Mouse (Mus musculus) right cerebral cortex, postnatal 4 days (tissue): ENCODE measurements around the gene Gdf10.

Source experiments
- DNase-seq: peaks from one replicate; pipeline ENCODE4 v3.0.0-alpha.2; 2022

Gdf10 gene

DNA sequence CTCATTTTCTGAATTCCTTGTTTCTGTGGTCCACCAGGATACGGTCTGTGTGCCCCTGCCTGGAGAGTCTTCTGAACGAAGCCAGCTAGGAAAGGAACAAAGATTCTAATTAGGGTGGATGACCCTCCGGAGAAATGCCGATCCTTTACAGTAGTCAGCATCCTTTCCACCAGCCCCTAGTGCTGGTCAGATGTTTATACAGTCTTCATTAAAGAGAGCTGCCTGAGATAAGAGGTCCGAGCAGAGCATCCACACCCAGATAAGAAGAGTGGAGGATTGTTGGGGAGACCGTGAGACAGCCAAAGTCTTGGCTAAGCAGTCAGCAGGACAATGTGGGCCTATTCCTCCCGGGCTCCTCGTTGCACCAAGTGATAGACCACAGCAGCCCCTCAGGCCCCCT, 17.4 kb downstream of the Gdf10 start, which contains the start of gene Gdf2:
Gene Gdf2 (plus strand): TSS at position 301 of the 400 bp plus-strand sequence.
- DNase-seq, result no peak

DNA sequence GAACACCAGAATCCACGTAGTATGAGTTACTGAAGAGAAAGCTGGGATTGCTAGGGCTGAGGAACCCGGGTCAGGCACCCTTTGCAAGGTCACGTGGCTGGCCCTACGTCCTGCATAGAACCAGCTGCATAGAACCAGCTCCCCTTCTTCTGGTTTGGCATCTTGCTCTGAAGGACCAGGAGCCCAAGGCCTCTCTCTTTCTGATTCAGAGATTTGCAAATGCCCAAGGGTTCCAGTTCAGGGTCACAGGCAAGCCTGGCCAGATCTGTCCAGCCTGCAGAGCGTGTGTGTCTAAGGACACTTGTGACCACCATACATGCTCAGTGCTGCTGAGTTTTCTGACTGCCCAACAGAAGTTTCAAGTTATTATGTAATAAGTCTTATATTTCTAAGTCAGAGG, 18.8 kb downstream of the Gdf10 start:
- DNase-seq, result no peak

DNA sequence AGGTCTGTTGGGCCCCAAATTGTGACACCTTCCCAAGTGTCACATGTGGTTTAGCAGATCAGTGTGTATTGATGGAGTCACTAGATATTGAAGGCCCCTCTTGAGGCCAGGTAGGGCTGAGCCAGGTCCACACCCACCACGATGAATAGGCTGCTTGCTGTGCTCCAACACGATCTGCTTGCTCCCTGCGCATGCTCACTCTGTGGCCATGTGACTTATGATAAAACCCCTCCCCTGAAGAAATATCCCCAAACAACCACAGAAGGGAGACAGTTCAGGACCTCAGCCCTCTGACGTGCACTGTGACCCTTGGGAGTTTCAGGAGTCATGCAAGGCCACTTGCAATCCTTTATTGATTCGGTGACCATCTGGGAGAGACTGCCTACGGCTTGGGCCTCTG, 22.7 kb downstream of the Gdf10 start:
- no peak for DNase-seq

DNA sequence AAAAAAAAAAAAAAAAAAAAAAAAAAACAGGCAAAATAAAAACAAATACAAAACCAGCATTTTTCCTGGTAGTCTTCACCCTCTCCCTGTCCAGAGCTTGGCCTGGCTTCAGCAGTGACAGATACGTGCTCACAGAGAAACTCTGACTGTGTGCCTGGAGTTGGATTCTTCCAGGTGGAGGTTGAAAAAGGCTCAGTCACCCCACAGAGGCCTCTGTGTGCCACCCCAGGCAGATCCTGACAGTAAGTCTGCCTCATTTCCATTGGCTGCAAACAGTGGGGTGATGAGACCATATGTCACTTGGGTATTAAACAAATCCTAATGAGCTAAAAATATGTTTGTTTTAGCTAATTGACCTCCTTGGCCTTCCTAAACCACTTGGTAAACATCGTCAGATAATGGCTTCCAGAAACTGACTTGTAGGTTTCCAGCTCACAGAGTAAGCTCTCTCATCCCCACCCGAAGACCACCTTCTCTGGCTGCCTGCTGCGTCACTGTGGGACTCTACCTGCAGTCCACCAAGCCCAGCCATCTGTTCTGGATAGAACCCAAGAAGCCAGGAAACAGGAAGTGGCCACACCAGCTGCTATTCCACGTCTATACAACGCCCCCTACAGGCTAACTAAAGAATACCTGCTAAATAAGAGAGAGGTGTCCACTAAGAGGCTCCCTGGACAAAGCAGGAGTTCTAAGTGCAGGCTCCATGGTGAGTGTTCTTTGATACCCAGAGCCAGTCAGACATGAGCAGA, 29.0 kb downstream of the Gdf10 start:
- no peak for DNase-seq

DNA sequence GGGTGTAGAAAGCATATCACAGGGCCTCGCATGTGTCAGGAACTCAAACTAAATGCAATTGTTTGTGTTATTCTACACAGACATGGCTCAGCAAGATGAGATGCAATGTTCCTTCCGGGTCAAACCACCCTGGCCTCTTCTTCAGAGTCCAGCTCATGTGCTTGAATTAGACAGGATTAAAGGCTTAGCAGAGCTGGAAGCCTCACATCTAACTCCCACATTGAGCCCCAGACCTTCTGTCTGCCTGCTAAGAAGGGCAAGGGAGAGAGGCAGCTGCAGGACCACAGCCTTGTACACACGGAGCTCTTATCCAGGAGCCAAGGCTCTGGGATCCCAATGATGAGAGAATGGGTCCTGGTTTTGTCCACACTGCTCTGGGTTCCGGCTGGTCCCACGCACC, 30.4 kb downstream of the Gdf10 start, which contains the start of gene Rbp3:
Gene Rbp3 (plus strand): TSS at position 243 of the 400 bp plus-strand sequence.
- no peak for DNase-seq

DNA sequence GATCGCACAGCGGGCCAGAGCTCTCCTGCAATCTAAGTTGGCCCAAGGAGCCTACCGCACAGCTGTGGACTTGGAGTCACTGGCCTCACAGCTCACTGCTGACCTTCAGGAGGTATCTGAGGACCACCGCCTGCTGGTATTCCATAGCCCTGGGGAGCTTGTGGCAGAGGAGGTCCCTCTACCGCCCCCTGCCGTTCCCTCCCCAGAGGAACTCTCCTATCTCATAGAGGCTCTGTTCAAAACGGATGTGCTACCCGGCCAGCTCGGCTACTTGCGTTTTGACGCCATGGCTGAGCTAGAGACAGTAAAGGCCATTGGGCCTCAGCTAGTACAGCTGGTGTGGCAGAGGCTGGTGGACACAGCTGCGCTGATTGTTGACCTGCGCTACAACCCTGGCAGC, 32.7 kb downstream of the Gdf10 start:
- DNase-seq, result no peak

DNA sequence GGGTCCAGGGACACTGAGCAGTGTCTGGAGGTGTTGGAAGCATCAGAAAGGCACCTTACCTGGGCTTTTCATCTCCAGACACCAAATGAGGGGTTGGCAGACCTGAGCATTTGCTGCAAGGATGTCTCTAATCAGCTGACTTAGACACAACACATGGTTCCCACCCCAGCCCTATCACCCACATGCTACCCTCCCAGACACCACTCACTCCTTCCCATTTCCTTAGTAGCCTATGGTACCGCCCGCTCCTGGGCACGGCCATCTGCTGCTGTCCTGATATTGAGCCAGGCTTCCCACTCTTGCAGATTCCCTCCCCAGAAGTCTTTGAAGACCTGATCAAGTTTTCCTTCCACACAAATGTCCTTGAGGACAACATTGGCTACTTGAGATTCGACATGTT, 34.8 kb downstream of the Gdf10 start:
- no peak for DNase-seq

DNA sequence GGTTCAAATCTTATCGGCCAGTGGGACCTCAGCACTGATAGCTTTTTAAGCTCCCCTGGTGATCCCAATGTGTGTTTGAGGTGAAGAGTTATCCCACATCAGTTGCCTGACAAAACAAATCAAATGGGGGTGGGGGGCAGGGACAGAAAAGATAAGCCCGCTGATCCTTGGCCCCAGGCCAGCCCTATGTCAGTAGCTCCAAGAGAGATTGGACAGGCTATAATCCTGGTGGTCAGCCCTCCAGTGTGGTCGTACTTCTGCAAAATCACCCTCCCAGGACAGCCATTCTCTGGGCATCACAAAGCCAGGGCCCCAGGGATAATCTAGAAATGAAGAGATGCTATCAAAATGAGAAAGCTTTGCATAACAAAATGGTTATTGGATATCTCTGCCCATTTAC, 35.5 kb downstream of the Gdf10 start:
- DNase-seq, result no peak

DNA sequence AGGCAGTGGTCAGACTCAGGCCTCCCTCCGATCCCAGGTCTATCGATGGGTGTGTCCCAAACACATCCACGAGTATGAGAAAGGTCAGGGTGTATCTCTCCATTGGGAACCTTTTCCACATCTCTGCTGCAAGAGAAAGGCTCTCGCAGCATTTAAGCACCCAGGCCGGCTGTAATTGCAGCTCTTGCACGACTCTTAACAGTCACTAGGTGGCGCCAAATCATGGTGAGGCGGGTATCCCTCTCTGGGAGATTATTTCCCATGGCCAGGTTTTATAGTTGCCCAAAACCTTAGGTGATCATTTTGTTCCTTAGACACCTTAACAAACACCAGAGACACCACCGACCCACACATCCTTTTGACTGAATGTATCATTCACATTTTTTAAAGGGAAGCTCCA, 36.0 kb downstream of the Gdf10 start:
- peak; percentile 31 for DNase-seq

DNA sequence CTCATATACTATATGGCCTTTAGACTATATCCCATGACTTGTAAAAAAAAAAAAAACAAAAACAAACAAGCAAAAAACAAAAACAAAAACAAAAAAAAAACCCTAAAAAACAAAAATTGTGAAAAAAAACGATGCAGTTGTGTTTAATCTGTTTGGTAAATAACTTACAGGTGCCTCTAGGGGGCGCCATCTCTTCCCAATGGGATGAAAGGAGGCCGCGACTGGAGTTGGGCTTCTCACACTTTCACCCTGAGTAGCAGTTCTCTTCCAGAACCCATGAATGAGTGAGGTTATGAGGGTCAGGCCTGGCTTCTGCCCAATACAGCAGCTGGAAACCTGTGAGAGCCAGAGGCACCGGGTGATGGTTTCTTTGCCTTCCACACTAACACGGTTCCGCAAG, 42.3 kb downstream of the Gdf10 start:
- DNase-seq, result no peak

DNA sequence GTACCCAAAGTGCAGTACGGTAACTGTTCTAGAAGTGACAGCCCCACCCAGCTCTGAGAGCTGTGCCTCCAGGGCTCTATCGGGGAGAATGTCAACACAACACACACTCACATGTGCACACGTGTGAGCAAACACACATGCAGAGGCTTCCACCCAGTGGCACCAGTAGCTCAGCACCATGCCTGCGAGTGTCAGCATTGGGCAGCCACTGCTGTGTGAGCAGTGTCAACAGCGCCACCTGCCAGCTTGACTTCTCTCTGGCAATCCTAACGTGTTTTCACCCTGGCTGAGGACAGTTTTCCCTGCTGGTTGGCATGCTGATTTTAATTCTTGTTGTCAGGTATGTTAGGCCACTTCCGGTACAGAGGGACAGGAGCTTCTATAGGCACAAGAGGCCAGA, 49.3 kb downstream of the Gdf10 start:
- DNase-seq, result no peak

DNA sequence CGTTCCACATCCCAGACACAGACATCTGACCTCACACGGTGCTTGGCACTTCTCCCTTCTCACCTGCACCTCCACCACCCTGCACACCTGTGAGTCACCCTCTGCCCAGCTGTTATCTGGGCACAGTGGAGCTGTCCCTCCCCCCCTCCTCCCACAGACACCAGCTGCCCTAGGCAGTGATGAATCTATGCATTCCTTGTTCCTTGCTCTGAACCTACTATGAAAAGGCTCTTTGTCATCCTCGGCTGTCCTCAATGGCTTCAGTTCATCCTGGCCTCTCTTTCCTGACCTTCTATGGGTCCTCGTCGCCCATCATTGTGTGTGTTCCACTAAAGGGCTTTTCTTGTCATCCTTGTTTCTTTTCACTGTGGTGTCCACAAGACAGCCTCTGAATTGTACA, 51.4 kb downstream of the Gdf10 start:
- DNase-seq, result no peak

DNA sequence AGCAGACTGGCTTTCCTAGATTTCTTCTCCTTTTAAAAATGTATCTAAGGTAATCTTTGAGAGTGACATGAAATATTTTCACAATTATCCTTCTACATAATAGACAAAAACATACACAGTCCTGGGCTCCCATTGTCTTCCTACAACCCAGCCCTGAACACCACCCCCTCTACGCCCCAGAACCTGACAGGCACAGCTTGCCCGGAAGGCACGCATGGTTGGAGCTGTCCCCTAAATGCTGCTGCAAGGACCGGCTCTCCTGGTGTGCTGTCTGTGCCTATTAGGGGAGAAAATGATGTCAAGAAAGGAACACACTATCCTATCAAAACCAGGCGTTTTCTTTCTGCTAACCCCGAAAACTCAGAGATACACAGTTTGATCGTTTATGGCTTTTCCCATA, 54.4 kb downstream of the Gdf10 start:
- no peak for DNase-seq

DNA sequence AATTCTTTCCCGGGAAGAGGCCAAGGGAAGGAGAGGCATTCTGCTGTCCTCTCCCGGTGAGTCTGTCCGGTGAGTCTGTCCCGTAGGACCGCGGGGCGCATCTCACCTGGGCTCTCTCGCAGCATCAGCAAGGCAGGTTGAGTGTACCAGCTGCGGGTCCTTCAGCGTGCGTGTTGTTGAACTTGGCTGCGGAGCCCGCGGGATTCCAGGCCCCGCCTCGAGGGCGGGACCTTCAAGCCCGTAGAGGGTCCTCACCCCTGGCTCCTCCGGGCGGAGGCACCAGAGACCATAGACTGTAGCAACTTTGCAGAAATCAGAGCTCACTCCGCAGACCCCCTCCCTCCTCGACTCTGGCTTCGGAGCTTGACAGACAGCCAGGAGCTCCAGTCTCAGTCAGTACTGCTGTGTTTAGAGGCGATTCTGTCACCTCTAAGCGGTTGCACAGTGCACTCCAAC, 55.2 kb downstream of the Gdf10 start, which contains the start of gene Zfp488:
Gene Zfp488 (minus strand): TSS at position 161 of the 456 bp plus-strand sequence.
- peak; percentile 35 for DNase-seq
